Mouse (Mus musculus) hindbrain, embryonic 12.5 days (tissue): ENCODE measurements around the gene Mdh2. TPM values are rescaled to one million over a fixed set of nuclear protein-coding genes. Genes with fewer than 3 reads are reported as not detected.

Experiments used
- ATAC-seq: fragments of 200-750 bp; cut with Nextera tagmentation; 2 replicates; pipeline ENCODE4 v1.8.0; 2017; ENCODE audit warnings: moderate TSS enrichment; ENCODE audit not compliant: low FRiP score
- H3K27ac ChIP-seq: fragments of 300-500 bp; sonication (generic); 2 replicates; pipeline ENCODE4 v1.5.1; 2016; ENCODE audit warnings: mild to moderate bottlenecking
- H3K27me3 ChIP-seq: fragments of 300-500 bp; sonication (generic); 2 replicates; pipeline ENCODE4 v1.6.1; 2016; ENCODE audit warnings: mild to moderate bottlenecking
- H3K36me3 ChIP-seq: fragments of 300-500 bp; sonication (generic); 2 replicates; pipeline ENCODE4 v1.6.1; 2016; ENCODE audit warnings: mild to moderate bottlenecking
- H3K4me1 ChIP-seq: fragments of 300-500 bp; sonication (generic); 2 replicates; pipeline ENCODE4 v1.6.1; 2016
- H3K4me2 ChIP-seq: fragments of 300-500 bp; sonication (generic); replicated peaks from 2 replicates; pipeline ENCODE4 v1.6.1; 2016; ENCODE audit warnings: mild to moderate bottlenecking
- H3K4me3 ChIP-seq: fragments of 300-500 bp; sonication (generic); 2 replicates; pipeline ENCODE4 v1.5.1; 2016; ENCODE audit warnings: mild to moderate bottlenecking
- H3K9ac ChIP-seq: fragments of 300-500 bp; sonication (generic); 2 replicates; pipeline ENCODE4 v1.6.1; 2016; ENCODE audit warnings: mild to moderate bottlenecking, moderate library complexity
- H3K9me3 ChIP-seq: fragments of 300-500 bp; sonication (generic); replicated peaks from 2 replicates; pipeline ENCODE4 v1.6.1; 2016; ENCODE audit warnings: mild to moderate bottlenecking
- WGBS: fragments of 180-500 bp; shearing (Covaris S2); methylation state at CpG from one replicate; pipeline ENCODE4 v1.1.7; 2016; 5-methylcytosine and 5-hydroxymethylcytosine counted together
- polyA plus RNA-seq: library from polyadenylated mRNA; unstranded; fragments of >200 nt; fragmentation: Nextera tagmentation; extraction: Ambion mirVana; gene quantifications from 2 replicates; pipeline ENCODE4 v1.2.1, GENCODE M21; 2016

The Mdh2 gene
- polyA plus RNA-seq = 530 and 539 TPM in 2 replicates

- Histone ChIP-seq H3K4me2 (peak within 1 kb of the TSS; percentile 87), H3K27me3 (no peaks in the 10 kb centered on the region), H3K4me1 (peaks cover 22% of the 10 kb centered on the region), H3K27ac (peak within 1 kb of the TSS; percentile 94), H3K9me3 (no peaks in the 10 kb centered on the region), H3K4me3 (peak within 1 kb of the TSS; percentile 84), H3K9ac (peak within 1 kb of the TSS; percentile 93), H3K36me3 (peaks cover 22% of the 10 kb centered on the region)
- peak; percentile 97 for ATAC-seq
- 2% methylated on average over 70 of the region's 70 CpGs for WGBS
Measured at GRCm38 (mm10) chr5:135778471-135779445, at the start of gene Mdh2. Gene Mdh2, plus strand, starts transcription at chr5:135778480.

GRCm38 (mm10) chr5:135729351-135729750 lies 48.9 kb upstream of the Mdh2 start:
- Histone ChIP-seq H3K36me3 (peaks cover 59% of the 10 kb centered on the region), H3K9me3 (no peaks in the 10 kb centered on the region), H3K27me3 (no peaks in the 10 kb centered on the region), H3K4me3 (no peak overlapping the region), H3K27ac (no peak overlapping the region), H3K4me1 (peaks cover 38% of the 10 kb centered on the region), H3K4me2 (no peak overlapping the region), H3K9ac (no peak overlapping the region)
- ATAC-seq = no peak
- 91% methylated on average over 13 of the region's 13 CpGs for WGBS

- H3K4me1 ChIP-seq = peaks cover 29% of the 10 kb centered on the region
- 94% methylated on average over 10 of the region's 10 CpGs for WGBS
- H3K9me3 ChIP-seq = no peaks in the 10 kb centered on the region
- peaks cover 69% of the 10 kb centered on the region for H3K36me3 ChIP-seq
- no peak overlapping the region for H3K4me3 ChIP-seq
- no peak overlapping the region for H3K27ac ChIP-seq
- no peak overlapping the region for H3K9ac ChIP-seq
- ATAC-seq = no peak
- no peak overlapping the region for H3K4me2 ChIP-seq
- no peaks in the 10 kb centered on the region for H3K27me3 ChIP-seq
Measured at GRCm38 (mm10) chr5:135730278-135730677, 48.0 kb upstream of the Mdh2 start.

- no peak for ATAC-seq
- Histone ChIP-seq H3K9me3 (no peaks in the 10 kb centered on the region), H3K27me3 (no peaks in the 10 kb centered on the region), H3K27ac (no peak overlapping the region), H3K36me3 (peaks cover 75% of the 10 kb centered on the region), H3K4me1 (peaks cover 23% of the 10 kb centered on the region), H3K4me2 (no peak overlapping the region), H3K9ac (no peak overlapping the region), H3K4me3 (no peak overlapping the region)
- 95% methylated on average over 10 of the region's 10 CpGs for WGBS
Measured at GRCm38 (mm10) chr5:135730916-135731315, 47.4 kb upstream of the Mdh2 start.

GRCm38 (mm10) chr5:135731322-135731721 lies 47.0 kb upstream of the Mdh2 start:
- H3K4me2 ChIP-seq = no peak overlapping the region
- peaks cover 79% of the 10 kb centered on the region for H3K36me3 ChIP-seq
- 94% methylated on average over 15 of the region's 16 CpGs for WGBS
- no peak overlapping the region for H3K9ac ChIP-seq
- no peaks in the 10 kb centered on the region for H3K27me3 ChIP-seq
- H3K9me3 ChIP-seq = no peaks in the 10 kb centered on the region
- peaks cover 19% of the 10 kb centered on the region for H3K4me1 ChIP-seq
- no peak overlapping the region for H3K4me3 ChIP-seq
- H3K27ac ChIP-seq = no peak overlapping the region
- ATAC-seq = no peak

GRCm38 (mm10) chr5:135733071-135733470 lies 45.2 kb upstream of the Mdh2 start:
- Histone ChIP-seq H3K9me3 (no peaks in the 10 kb centered on the region), H3K4me3 (no peak overlapping the region), H3K9ac (no peak overlapping the region), H3K27ac (no peak overlapping the region), H3K36me3 (peaks cover 90% of the 10 kb centered on the region), H3K4me1 (0 out of 2 replicates have a peak, but pooled peaks cover 2% of the 10 kb centered on the region), H3K4me2 (no peak overlapping the region), H3K27me3 (no peaks in the 10 kb centered on the region)
- no peak for ATAC-seq
- WGBS = 96% methylated on average over 4 of the region's 4 CpGs

- H3K36me3 ChIP-seq = peaks cover 83% of the 10 kb centered on the region
- no peak overlapping the region for H3K9ac ChIP-seq
- H3K27me3 ChIP-seq = no peaks in the 10 kb centered on the region
- no peaks in the 10 kb centered on the region for H3K9me3 ChIP-seq
- H3K4me3 ChIP-seq = no peak overlapping the region
- no peaks in the 10 kb centered on the region for H3K4me1 ChIP-seq
- ATAC-seq = no peak
- whole genome bisulfite sequencing = 93% methylated on average over 41 of the region's 42 CpGs
- no peak overlapping the region for H3K27ac ChIP-seq
- no peak overlapping the region for H3K4me2 ChIP-seq
Measured at GRCm38 (mm10) chr5:135734057-135734680, 44.1 kb upstream of the Mdh2 start.

GRCm38 (mm10) chr5:135735741-135736140 lies 42.5 kb upstream of the Mdh2 start:
- Histone ChIP-seq H3K4me3 (no peak overlapping the region), H3K27ac (no peak overlapping the region), H3K9me3 (no peaks in the 10 kb centered on the region), H3K4me2 (no peak overlapping the region), H3K9ac (no peak overlapping the region), H3K4me1 (no peaks in the 10 kb centered on the region), H3K36me3 (peaks cover 78% of the 10 kb centered on the region), H3K27me3 (no peaks in the 10 kb centered on the region)
- 93% methylated on average over 13 of the region's 13 CpGs for WGBS
- no peak for ATAC-seq

- no peak overlapping the region for H3K27ac ChIP-seq
- peaks cover 78% of the 10 kb centered on the region for H3K36me3 ChIP-seq
- H3K9me3 ChIP-seq = no peaks in the 10 kb centered on the region
- H3K9ac ChIP-seq = no peak overlapping the region
- no peak for ATAC-seq
- no peak overlapping the region for H3K4me2 ChIP-seq
- 85% methylated on average over 16 of the region's 16 CpGs for WGBS
- H3K4me1 ChIP-seq = no peaks in the 10 kb centered on the region
- no peaks in the 10 kb centered on the region for H3K27me3 ChIP-seq
- H3K4me3 ChIP-seq = no peak overlapping the region
Measured at GRCm38 (mm10) chr5:135736544-135736943, 41.7 kb upstream of the Mdh2 start.

GRCm38 (mm10) chr5:135737154-135737553 lies 41.1 kb upstream of the Mdh2 start:
- no peaks in the 10 kb centered on the region for H3K9me3 ChIP-seq
- H3K4me2 ChIP-seq = no peak overlapping the region
- H3K27me3 ChIP-seq = no peaks in the 10 kb centered on the region
- peaks cover 75% of the 10 kb centered on the region for H3K36me3 ChIP-seq
- H3K27ac ChIP-seq = no peak overlapping the region
- H3K4me3 ChIP-seq = no peak overlapping the region
- no peak for ATAC-seq
- H3K9ac ChIP-seq = no peak overlapping the region
- WGBS = 78% methylated on average over 7 of the region's 7 CpGs
- H3K4me1 ChIP-seq = no peaks in the 10 kb centered on the region

GRCm38 (mm10) chr5:135738266-135738665 lies 40.0 kb upstream of the Mdh2 start:
- Histone ChIP-seq H3K9ac (no peak overlapping the region), H3K4me1 (peaks cover 7% of the 10 kb centered on the region), H3K27me3 (no peaks in the 10 kb centered on the region), H3K27ac (no peak overlapping the region), H3K36me3 (peaks cover 64% of the 10 kb centered on the region), H3K4me3 (no peak overlapping the region), H3K4me2 (no peak overlapping the region), H3K9me3 (no peaks in the 10 kb centered on the region)
- ATAC-seq = no peak
- WGBS = 29% methylated on average over 6 of the region's 6 CpGs

- no peak overlapping the region; the same call in 1 of the 2 replicates for H3K4me2 ChIP-seq
- H3K9me3 ChIP-seq = no peaks in the 10 kb centered on the region
- H3K4me3 ChIP-seq = no peak overlapping the region
- H3K9ac ChIP-seq = no peak overlapping the region
- peaks cover 19% of the 10 kb centered on the region for H3K4me1 ChIP-seq
- WGBS = 65% methylated on average over 10 of the region's 10 CpGs
- peaks cover 10% of the 10 kb centered on the region; the same call in 1 of the 2 replicates for H3K27me3 ChIP-seq
- no peak overlapping the region for H3K27ac ChIP-seq
- peaks cover 25% of the 10 kb centered on the region for H3K36me3 ChIP-seq
- no peak for ATAC-seq
Measured at GRCm38 (mm10) chr5:135742156-135742555, 36.1 kb upstream of the Mdh2 start.
